Mouse (Mus musculus) liver, postnatal 0 days (tissue): ENCODE data around the gene Krtap5-1. TPM values are rescaled to one million over a fixed set of nuclear protein-coding genes. Genes with fewer than 3 reads are reported as not detected.
"Not testable (repeated sequence)": the region's sequence is repeated elsewhere in the genome, so short reads cannot be mapped to it uniquely, and the experiment has no call there.

ENCODE experiments used
- ATAC-seq: fragments of 200-750 bp; cut with Nextera tagmentation; 2 replicates; pipeline ENCODE4 v1.8.0; 2017; ENCODE audit warnings: mild to moderate bottlenecking, moderate library complexity
- DNase-seq: peaks from one replicate; pipeline ENCODE4 v3.0.0-alpha.2; 2016
- H3K27ac ChIP-seq: fragments of 300-500 bp; sonication (generic); 2 replicates; pipeline ENCODE4 v1.5.1; 2014; ENCODE audit warnings: antibody characterized with exemption, moderate library complexity, mild to moderate bottlenecking, low read depth
- H3K27me3 ChIP-seq: fragments of 300-500 bp; sonication (generic); 2 replicates; pipeline ENCODE4 v1.6.1; 2014; ENCODE audit warnings: low read length, control low read depth, mixed read lengths; ENCODE audit not compliant: insufficient read depth
- H3K36me3 ChIP-seq: fragments of 300-500 bp; sonication (generic); replicated peaks from 2 replicates; pipeline ENCODE4 v1.6.1; 2014; ENCODE audit warnings: mild to moderate bottlenecking, control low read depth, low read length, moderate library complexity, mixed read lengths; ENCODE audit not compliant: insufficient read depth
- H3K4me1 ChIP-seq: fragments of 300-500 bp; sonication (generic); 2 replicates; pipeline ENCODE4 v1.6.1; 2014; ENCODE audit warnings: antibody characterized with exemption, mild to moderate bottlenecking, control low read depth; ENCODE audit not compliant: insufficient read depth
- H3K4me2 ChIP-seq: fragments of 300-500 bp; sonication (generic); 2 replicates; pipeline ENCODE4 v1.6.1; 2014; ENCODE audit warnings: low read depth, mild to moderate bottlenecking, low read length, moderate library complexity, mixed read lengths
- H3K4me3 ChIP-seq: fragments of 300-500 bp; sonication (generic); 2 replicates; pipeline ENCODE4 v1.5.1; 2014; ENCODE audit warnings: low read depth, low read length
- H3K9ac ChIP-seq: fragments of 300-500 bp; sonication (generic); replicated peaks from 2 replicates; pipeline ENCODE4 v1.6.1; 2014; ENCODE audit warnings: mild to moderate bottlenecking, moderate library complexity
- H3K9me3 ChIP-seq: fragments of 300-500 bp; sonication (generic); 2 replicates; pipeline ENCODE4 v1.6.1; 2016; ENCODE audit warnings: mild to moderate bottlenecking, control low read depth, low read length, mixed read lengths
- CTCF ChIP-seq: sonication (generic); IDR thresholded peaks from 2 replicates; pipeline ENCODE4 v1.5.1; 2016; ENCODE audit warnings: antibody characterized with exemption, low read depth
- EP300 ChIP-seq: IDR thresholded peaks from 2 replicates; pipeline ENCODE4 v1.6.1; 2016; ENCODE audit warnings: antibody characterized with exemption, low read depth, mild to moderate bottlenecking
- WGBS: fragments of 180-500 bp; shearing (Covaris S2); extraction: QIAGEN DNeasy Blood & Tissue Kit; methylation state at CpG from one replicate; pipeline ENCODE4 v1.1.7; 2014; ENCODE audit not compliant: insufficient replicate concordance; 5-methylcytosine and 5-hydroxymethylcytosine counted together
- polyA plus RNA-seq: library from polyadenylated mRNA; unstranded; fragments of >200 nt; fragmentation: Nextera tagmentation; extraction: Ambion mirVana; gene quantifications from 2 replicates; pipeline ENCODE4 v1.2.1, GENCODE M21; 2015

Gene Krtap5-1
- polyA plus RNA-seq, 1 experiment from 2014 or later: not detected

- not testable (repeated sequence) for ATAC-seq, H3K4me1 ChIP-seq, H3K27ac ChIP-seq, H3K9me3 ChIP-seq, H3K36me3 ChIP-seq, H3K4me2 ChIP-seq, H3K4me3 ChIP-seq, DNase-seq, H3K9ac ChIP-seq
- H3K27me3 ChIP-seq: peaks cover 13% of the 10 kb centered on the region; the same call in 1 of the 2 replicates
- TF ChIP-seq CTCF: 0 out of 2 replicates have a peak, but pooled peaks have one; percentile 4
- 62% methylated on average over 1 of the region's 1 CpGs for WGBS
Measured at GRCm38 (mm10) chr7:142279291-142279690, 17.6 kb downstream of the Krtap5-1 start.

- DNase-seq: peak; percentile 65
- not testable (repeated sequence) for H3K27me3 ChIP-seq, H3K4me3 ChIP-seq, H3K9me3 ChIP-seq, H3K27ac ChIP-seq, H3K9ac ChIP-seq, H3K36me3 ChIP-seq, H3K4me1 ChIP-seq, ATAC-seq, H3K4me2 ChIP-seq
- 0% methylated on average over 3 of the region's 3 CpGs for WGBS
- TF ChIP-seq CTCF: peak; percentile 67
Measured at GRCm38 (mm10) chr7:142278183-142278582, 18.7 kb downstream of the Krtap5-1 start.

DNA sequence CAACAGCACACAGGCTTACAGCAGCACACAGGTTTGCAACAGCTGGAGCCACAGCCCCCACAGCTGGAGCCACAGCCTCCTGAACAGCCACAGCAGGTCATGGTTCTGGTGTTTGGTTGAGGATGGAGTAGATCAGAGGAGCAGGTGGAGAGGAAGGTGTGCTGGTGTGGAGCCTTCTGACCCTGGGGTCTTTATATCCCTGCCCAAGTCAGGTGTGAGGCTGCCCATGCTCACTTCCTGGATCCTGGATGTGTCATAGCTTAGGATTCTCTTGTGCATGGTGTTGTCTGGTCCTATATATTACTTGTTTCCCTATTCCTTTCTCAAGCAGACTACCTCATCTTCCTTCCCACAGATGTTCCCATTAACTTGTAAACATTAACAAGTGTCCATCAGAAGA is 22.7 kb downstream of the Krtap5-1 start, which contains the start of gene Gm4559:
Gene Gm4559, minus strand, starts transcription at position 101 of the 400 bp plus-strand sequence.
- H3K27ac ChIP-seq, H3K4me2 ChIP-seq, H3K36me3 ChIP-seq, H3K4me3 ChIP-seq, ATAC-seq, H3K9me3 ChIP-seq, H3K27me3 ChIP-seq, H3K9ac ChIP-seq, H3K4me1 ChIP-seq, DNase-seq: not testable (repeated sequence)

DNA sequence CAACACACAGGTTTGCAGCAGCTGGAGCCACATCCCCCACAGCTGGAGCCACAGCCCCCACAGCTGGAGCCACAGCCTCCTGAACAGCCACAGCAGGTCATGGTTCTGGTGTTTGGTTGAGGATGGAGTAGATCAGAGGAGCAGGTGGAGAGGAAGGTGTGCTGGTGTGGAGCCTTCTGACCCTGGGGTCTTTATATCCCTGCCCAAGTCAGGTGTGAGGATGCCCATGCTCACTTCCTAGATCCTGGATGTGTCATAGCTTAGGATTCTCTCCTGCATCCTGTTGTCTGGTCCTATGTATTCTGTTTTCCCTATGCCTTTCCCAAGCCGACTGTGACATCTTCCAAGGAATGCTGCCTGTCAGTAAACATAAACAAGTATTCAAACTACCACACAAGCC is 38.7 kb downstream of the Krtap5-1 start, which contains the start of gene Gm2431:
Gene Gm2431, minus strand, starts transcription at position 101 of the 400 bp plus-strand sequence.
- DNase-seq, H3K27me3 ChIP-seq, H3K36me3 ChIP-seq, H3K9me3 ChIP-seq, H3K4me2 ChIP-seq, H3K4me1 ChIP-seq, ATAC-seq, H3K27ac ChIP-seq, H3K4me3 ChIP-seq, H3K9ac ChIP-seq: not testable (repeated sequence)
- WGBS: 44% methylated on average over 1 of the region's 1 CpGs

- Histone ChIP-seq H3K27ac (no peak overlapping the region), H3K4me2 (no peak overlapping the region), H3K36me3 (no peaks in the 10 kb centered on the region), H3K9me3 (no peaks in the 10 kb centered on the region), H3K9ac (no peak overlapping the region), H3K27me3 (no peaks in the 10 kb centered on the region), H3K4me1 (no peaks in the 10 kb centered on the region), H3K4me3 (no peak overlapping the region)
- DNase-seq (peak; percentile 22), ATAC-seq (no peak)
- TF ChIP-seq EP300: no peak
- TF ChIP-seq CTCF: peak; percentile 64
- WGBS: 0% methylated on average over 2 of the region's 2 CpGs
Measured at GRCm38 (mm10) chr7:142255517-142255916, 41.4 kb downstream of the Krtap5-1 start.

DNA sequence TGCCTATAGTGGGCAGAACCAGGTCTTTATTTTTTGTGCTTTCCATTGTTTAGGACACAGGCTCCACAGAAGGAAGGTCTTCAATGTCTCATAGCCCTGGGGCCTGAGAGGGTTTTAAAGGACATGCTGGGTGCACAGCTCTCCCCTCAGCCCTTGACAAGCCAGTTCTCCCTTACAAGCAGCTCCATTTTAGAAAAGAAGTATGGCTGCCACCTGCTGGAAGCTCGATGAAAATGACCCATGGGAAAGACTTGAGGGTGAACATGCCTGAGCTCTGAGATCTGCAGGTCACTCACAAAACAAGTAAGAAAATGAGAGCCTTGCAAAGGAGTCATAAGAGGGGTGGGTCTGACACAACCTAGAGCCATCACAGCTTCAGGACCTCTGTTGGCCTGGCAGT is 47.1 kb downstream of the Krtap5-1 start:
- Histone ChIP-seq H3K27me3 (no peaks in the 10 kb centered on the region), H3K27ac (no peak overlapping the region), H3K36me3 (no peaks in the 10 kb centered on the region), H3K4me3 (no peak overlapping the region), H3K9me3 (no peaks in the 10 kb centered on the region), H3K4me2 (no peak overlapping the region), H3K9ac (no peak overlapping the region), H3K4me1 (no peaks in the 10 kb centered on the region)
- 6% methylated on average over 1 of the region's 1 CpGs for WGBS
- TF ChIP-seq CTCF: peak; percentile 54
- no peak for TF ChIP-seq EP300
- ATAC-seq (no peak), DNase-seq (peak; percentile 16)

Other genes starting within 250 kb of the Krtap5-1 start
- gene Mob2, start 236.1 kb downstream of the Krtap5-1 start, polyA plus RNA-seq: 38.5 and 40.8 TPM in 2 replicates
- gene Dusp8, start 201.3 kb downstream of the Krtap5-1 start, polyA plus RNA-seq: 1.8 TPM in 2 replicates
- gene Gm45618, start 176.4 kb downstream of the Krtap5-1 start, polyA plus RNA-seq: not detected in 2 replicates
- not detected in 2 replicates for gene Gm39115, start 161.1 kb downstream of the Krtap5-1 start, polyA plus RNA-seq
- not detected in 2 replicates for gene Gm45337, start 152.5 kb downstream of the Krtap5-1 start, polyA plus RNA-seq
- not detected in 2 replicates for gene Gm29735, start 140.0 kb downstream of the Krtap5-1 start, polyA plus RNA-seq
- gene Gm4553, start 131.4 kb downstream of the Krtap5-1 start, polyA plus RNA-seq: not detected in 2 replicates
- gene Krtap5-2, start 121.1 kb downstream of the Krtap5-1 start, polyA plus RNA-seq: not detected in 2 replicates
- gene Gm10153, start 106.7 kb downstream of the Krtap5-1 start, polyA plus RNA-seq: not detected in 2 replicates
- not detected in 2 replicates for gene Krtap5-3, start 95.8 kb downstream of the Krtap5-1 start, polyA plus RNA-seq
- gene Gm7579, start 85.3 kb downstream of the Krtap5-1 start, polyA plus RNA-seq: not detected in 2 replicates
- not detected in 2 replicates for gene Krtap5-5, start 67.1 kb downstream of the Krtap5-1 start, polyA plus RNA-seq
- not detected in 2 replicates for gene Gm40460, start 56.0 kb downstream of the Krtap5-1 start, polyA plus RNA-seq
- gene Gm2431, start 38.8 kb downstream of the Krtap5-1 start, polyA plus RNA-seq: not detected in 2 replicates
- not detected in 2 replicates for gene Gm4559, start 22.8 kb downstream of the Krtap5-1 start, polyA plus RNA-seq
- not detected in 2 replicates for gene Krtap5-4, start 6.4 kb upstream of the Krtap5-1 start, polyA plus RNA-seq
- gene Ifitm10, start 76.6 kb upstream of the Krtap5-1 start, polyA plus RNA-seq: 2.1 and 2.2 TPM in 2 replicates
- not detected in 2 replicates for gene Gm49369, start 85.5 kb upstream of the Krtap5-1 start, polyA plus RNA-seq
- gene Ctsd, start 90.9 kb upstream of the Krtap5-1 start, polyA plus RNA-seq: 311 and 324 TPM in 2 replicates
- not detected in 2 replicates for gene Syt8, start 137.7 kb upstream of the Krtap5-1 start, polyA plus RNA-seq
- 6.9 and 72.7 TPM in 2 replicates for gene Tnni2, start 144.7 kb upstream of the Krtap5-1 start, polyA plus RNA-seq
- 31.5 and 33.6 TPM in 2 replicates for gene Lsp1, start 163.7 kb upstream of the Krtap5-1 start, polyA plus RNA-seq
- 3.6 and 72.5 TPM in 2 replicates for gene Tnnt3, start 201.7 kb upstream of the Krtap5-1 start, polyA plus RNA-seq
- 18.7 and 19.3 TPM in 2 replicates for gene Mrpl23, start 235.6 kb upstream of the Krtap5-1 start, polyA plus RNA-seq